Mouse (Mus musculus): ENCODE data around the gene Set.

The Set gene

DNA sequence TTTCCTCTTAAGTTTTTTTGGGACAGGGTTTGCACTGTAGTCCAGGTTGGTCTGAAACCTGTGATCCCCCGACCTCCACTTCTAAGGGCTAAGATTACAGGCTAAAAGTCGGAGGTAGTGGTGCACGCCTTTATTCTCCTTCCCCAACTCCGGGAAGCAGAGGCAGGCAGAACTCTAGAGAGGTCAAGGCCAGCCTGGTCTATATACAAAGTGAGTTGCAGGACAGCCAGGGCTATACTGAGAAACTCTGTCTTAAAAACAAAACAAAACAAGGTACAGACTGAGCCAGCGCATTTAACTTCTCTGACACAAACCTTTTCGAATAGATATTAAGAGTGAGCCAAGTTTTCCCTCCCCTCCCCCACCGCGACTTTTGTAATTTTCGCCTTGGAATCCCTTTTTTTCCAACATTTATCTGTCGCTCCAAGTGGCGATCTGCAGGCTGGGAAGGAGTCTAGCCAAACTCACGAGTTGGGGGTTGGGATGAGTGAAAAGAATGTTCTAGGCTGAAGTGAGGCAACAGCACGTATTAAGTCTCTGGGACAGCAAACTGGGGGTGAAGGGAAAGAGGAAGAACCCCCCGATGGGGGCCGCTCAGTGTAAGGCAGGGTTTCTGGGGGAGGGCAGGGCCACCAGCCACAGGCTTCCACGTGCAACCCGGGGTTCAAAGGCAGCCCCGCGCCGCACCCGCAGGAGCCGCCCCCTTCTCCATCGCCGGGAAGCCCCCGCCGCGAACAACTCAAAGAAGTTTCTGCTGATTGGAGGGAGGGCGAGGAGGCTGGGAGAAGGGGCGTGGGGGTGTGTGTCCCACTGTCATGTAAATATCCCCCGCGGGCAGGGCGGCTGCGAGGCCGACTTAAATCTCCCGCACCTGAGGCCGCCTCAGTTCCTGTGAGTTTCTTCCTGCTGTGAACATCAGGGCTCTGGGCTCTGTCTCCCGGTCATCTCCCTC lies 4.3 kb downstream of the Set start:
- peak; percentile 60 to 80 for DNase-seq (ENCODE audit: low spot score in 2 of 2)

DNA sequence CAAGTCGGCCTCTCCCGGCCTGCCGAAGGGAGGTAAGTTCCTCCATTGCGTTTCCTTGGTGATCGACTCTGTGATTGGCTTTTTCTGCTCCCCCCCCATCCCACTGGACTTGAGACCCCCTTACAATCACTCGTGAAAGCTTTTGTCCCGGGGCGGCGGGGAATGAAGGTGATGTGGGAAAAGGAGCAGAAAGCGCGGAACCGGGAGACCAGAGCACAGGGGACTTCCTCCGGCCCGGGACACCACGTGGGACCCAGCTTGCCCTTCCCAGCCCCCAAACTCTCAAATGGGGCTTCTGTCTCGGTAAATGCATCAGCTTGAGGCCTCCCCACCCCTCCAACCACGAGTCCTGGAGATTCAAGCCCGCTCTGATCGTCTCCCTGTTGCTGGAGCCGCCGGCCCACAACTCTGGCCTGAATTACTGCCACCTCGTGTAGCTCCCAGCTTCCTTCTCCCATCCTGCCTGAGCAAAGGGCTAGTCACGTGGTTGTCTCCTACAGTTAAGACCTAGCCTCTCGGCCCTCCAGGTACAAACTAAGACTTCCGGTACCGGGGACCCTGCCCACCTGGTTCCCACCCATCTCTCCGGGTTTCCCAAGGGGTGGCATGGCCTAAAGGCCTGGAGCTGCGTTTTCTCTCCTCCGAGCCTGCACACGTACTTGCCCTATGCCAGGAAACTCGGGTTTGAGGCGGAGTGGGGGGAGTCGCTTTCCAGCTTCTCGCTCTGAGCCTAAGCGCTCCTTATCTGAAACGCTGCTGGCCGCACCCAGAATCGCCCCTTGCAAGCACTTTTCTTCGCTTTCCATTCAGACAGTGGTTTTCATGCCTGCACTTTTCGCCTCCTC lies 5.3 kb downstream of the Set start:
- DNase-seq (ENCODE audit: low spot score in 2 of 2), result peak; percentile 50 to 79

GRCm38 (mm10) chr2:30063235-30063634 lies 6.1 kb downstream of the Set start:
- no peak for DNase-seq (ENCODE audit: low spot score in 2 of 2)

DNA sequence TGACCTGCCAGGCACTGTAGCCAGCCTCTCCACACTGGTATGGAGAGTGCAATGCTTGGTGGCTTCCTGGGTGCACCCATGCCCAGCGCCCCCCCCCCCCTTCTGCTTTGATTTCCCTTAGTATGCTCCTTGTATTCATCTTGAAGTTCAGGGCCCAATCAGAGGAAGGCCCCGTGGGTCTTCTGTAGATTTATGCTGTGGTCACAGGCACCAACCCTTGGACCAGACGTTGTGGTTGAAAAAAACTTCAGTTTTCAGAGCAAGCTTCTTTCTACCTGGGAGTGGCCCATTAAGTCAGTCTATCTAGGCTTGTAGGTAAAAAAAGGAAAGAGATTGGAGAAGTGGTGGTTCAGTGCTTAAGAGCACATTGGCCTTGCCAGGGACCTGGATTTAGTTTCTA lies 6.6 kb downstream of the Set start:
- DNase-seq (ENCODE audit: low spot score in 2 of 2), result no peak

DNA sequence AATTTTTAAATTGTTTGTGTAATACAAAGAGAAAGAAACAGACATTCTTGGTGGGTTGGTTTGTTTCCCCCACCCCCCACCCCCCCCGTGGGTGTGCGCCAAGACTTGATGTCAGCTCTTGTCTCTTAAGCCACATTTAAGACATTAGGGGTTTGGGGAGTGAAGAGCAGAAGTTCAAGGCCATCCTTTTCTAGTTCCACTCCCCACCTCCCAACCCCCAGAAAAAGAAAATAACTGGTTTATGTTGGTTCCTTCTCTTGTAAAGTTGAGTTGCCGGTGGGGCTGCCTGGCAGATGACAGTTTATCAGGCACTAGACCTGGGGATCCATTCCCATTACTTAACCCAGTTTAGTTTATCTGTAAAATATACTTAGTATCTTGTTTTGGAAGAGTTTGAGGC lies 7.1 kb downstream of the Set start:
- no peak for DNase-seq (ENCODE audit: low spot score in 2 of 2)

GRCm38 (mm10) chr2:30066046-30066901 lies 9.1 kb downstream of the Set start:
- DNase-seq (ENCODE audit: low spot score in 2 of 2), result peak; percentile 96 to 97

GRCm38 (mm10) chr2:30067031-30067888 lies 10.1 kb downstream of the Set start:
- peak; percentile 44 to 78 for DNase-seq (ENCODE audit: low spot score in 2 of 2)

GRCm38 (mm10) chr2:30067962-30068361 lies 10.8 kb downstream of the Set start:
- no peak for DNase-seq (ENCODE audit: low spot score in 2 of 2)

DNA sequence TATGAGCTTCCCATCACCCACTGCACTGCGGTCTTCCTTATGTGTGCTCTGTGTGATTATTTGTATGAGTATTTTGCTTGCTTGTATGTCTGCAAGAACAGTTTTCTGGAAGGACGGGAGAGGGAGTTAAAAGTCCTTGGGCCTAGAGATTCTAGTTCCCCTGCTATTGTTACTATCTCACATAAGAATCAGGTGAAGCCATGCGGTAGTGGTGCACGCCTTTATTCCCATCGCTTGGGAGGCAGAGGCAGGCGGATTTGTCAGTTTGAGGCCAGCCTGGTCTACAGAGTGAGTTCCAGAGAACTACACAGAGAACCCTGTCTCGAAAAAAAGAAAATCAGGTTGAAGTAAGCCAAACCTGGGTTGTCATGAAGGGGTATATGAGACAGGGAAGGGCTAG lies 15.7 kb downstream of the Set start:
- DNase-seq (ENCODE audit: low spot score in 2 of 2), result no peak

GRCm38 (mm10) chr2:30073285-30073684 lies 16.1 kb downstream of the Set start:
- no peak for DNase-seq (ENCODE audit: low spot score in 2 of 2)

DNA sequence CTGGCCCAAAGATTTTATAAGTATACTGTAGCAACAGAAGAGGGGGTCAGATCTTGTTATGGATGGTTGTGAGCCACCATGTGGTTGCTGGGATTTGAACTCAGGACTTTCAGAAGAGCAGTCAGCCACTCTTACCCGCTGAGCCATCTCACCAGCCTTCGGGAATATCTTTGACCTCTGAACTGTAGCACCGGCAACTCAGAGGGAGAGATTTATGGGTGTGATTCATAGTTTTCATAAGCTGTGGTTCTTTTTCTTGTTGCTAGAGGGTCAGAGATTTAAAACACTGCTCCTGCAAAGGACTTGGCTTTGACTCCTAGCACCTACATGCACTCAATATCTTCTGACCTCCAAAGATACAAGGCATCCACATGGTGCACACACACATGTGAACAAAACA lies 18.4 kb downstream of the Set start:
- DNase-seq (ENCODE audit: low spot score in 2 of 2), result no peak

DNA sequence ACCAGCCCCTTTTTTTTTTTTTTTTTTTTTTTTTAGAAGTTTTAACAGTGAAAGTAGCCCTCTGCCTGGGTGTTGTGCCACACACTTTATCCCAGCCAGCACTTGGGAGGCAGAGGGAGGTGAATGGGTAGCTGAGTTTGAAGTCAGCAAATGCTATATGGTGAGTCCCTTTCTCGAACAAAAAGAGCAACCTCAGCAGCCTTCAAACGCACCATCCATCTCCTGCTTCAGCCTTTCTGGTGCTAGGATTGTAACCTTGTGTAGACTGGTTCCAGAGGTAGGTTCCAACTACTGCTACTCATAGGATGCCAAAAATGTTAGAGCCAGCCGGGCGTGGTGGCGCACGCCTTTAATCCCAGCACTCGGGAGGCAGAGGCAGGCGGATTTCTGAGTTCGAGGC lies 19.3 kb downstream of the Set start:
- DNase-seq (ENCODE audit: low spot score in 2 of 2), result no peak

- DNase-seq (ENCODE audit: low spot score in 2 of 2), result no peak
These were observed 19.8 kb downstream of the Set start for GRCm38 (mm10) chr2:30076959-30077358.

- DNase-seq (ENCODE audit: low spot score in 2 of 2), result peak; percentile 80 to 95
These were observed 20.5 kb downstream of the Set start, which contains the start of gene Pkn3 for GRCm38 (mm10) chr2:30077502-30078348. Gene Pkn3 (plus strand): TSS chr2:30077684.

DNA sequence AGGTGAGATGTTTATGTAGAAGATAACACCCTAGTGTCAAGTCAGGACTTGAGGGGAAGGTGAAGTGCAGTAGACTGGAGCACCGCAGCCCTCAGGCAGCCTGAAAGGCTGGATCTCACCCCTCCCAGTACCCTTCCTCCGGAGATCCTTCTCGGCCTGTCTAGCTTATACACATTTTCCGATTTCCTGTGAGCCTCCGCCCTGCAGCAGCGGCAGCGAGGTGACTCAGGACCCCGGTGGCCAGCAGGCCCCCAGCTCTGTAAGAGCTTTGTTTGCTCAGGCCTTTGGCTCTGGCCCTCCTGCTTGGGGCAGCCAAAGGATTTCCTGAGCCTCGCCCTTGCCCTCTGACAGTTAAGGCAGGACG lies 21.2 kb downstream of the Set start:
- no peak for DNase-seq (ENCODE audit: low spot score in 2 of 2)

DNA sequence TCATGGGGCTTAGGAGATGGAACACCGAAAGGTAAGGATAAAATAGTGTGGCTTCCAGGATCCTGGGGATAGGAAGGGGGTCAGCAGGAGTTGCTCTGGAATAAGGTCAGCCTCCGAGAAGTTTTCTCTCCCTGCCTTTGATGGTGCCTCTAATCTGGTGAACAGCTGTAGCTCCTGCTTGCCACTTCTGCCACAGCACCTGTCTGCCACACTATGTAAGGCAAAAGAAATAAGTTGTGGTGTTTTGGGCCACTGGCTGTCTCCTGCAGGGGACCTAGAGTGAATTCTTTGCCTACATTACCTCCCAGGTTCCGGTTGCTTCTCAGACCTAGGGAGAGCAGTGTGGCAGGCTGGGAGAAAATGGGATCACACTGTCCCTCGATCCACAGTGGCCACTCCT lies 21.6 kb downstream of the Set start:
- DNase-seq (ENCODE audit: low spot score in 2 of 2), result no peak

- no peak for DNase-seq (ENCODE audit: low spot score in 2 of 2)
These were observed 23.1 kb downstream of the Set start for GRCm38 (mm10) chr2:30080181-30080800.

DNA sequence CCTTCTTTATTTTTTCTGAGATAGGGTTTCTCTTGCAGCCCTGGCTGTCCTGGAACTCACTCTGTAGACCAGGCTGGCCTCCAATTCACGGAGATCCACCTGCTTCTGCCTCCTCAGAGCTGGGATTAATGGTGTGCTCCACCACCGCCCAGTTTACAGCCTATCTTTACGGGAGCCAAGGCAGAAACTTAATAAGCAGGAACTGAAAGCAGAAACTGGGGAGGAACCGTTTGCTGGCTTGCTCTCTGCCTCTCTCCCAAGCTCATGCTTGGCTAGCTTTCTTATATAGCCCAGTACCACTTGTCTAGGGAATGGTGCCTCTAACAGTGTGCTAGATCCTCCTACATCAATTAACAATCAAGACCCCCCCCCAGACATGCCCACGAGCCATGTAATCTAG lies 26.9 kb downstream of the Set start:
- peak in 1 of 2 experiments; percentile 30 for DNase-seq (ENCODE audit: low spot score in 2 of 2)

DNA sequence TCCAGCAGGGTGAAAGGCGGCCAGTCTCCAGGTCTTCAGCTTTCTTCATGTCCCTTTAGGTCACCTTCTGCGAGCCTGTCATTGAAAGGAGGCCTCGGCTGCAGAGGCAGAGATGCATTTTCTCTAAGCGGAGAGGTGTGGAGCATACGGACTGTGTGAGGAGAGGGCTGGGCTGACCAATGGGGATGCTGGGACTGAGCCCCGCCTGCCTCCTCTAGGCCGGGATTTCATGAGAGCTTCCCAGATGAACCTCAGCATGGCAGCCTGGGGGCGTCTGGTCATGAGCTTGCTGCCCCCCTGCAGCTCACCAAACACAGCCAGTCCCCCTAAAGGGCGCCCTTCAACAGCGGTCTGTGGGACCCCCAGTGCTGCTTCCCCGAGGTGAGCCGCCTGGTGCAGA lies 27.5 kb downstream of the Set start:
- peak in 1 of 2 experiments; percentile 12 for DNase-seq (ENCODE audit: low spot score in 2 of 2)
